Mouse (Mus musculus): ENCODE data around the gene Scnn1a. TPM values are rescaled to one million over a fixed set of nuclear protein-coding genes. Genes with fewer than 3 reads are reported as not detected.
A peak's percentile ranks its signal among the peaks of the same experiment; 100 is the strongest.

Gene Scnn1a
- polyA plus RNA-seq, 1 experiment from 2014 or later, result 0.44 TPM

DNA sequence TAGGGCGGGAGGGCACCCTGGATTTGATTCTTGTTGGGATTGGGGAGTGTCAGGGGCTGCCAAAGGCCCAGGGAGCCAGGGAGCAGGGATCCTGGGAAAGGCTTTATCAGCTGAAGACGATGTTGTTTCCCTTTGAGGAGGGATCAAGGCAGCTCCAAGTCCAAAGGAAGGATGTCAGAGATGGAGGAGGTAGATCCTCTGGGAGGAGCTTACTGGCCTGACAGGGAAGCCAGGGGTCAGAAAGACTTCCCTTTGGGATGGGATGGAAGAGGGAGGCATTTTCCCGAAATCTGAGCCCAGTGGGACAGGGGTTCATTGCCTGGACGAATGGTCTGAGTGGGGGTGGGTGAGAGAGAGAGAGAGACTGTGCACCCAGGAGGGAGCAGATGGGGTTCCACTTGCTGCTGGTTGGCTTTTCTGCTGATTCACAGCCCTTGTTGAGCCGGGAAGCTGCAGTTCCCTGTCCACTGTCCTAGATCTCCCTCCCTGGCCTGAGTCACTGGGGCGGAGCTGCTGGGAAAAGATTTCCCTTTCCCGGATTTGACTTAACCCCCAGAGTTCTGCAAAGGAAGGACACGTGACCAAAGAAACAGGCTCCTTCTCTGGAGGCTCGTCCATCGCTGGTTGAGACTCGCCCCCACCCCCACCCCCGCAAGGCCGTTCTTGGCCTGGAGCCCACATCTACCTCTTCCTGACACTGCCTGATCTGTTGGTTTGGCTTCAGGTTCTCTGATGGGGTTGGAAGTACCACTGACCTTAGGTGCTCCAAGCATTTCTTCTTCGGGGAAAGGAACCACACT lies 34.1 kb downstream of the Scnn1a start:
- Histone ChIP-seq H3K36me3 (no peaks in the 10 kb centered on the region), H3K9me3 (replicated peaks) (no peaks in the 10 kb centered on the region), H3K27ac (replicated peaks) (no peak overlapping the region), H3K9ac (replicated peaks) (no peak overlapping the region), H3K27me3 (replicated peaks) (no peaks in the 10 kb centered on the region), H3K4me1 (peaks cover 36% of the 10 kb centered on the region), H3K4me3 (replicated peaks) (no peak overlapping the region), H3K4me2 (peak overlapping the region; percentile 32)
- ATAC-seq (ENCODE audit: low FRiP score), result no peak
- 15% methylated on average over 14 of the region's 14 CpGs for WGBS

DNA sequence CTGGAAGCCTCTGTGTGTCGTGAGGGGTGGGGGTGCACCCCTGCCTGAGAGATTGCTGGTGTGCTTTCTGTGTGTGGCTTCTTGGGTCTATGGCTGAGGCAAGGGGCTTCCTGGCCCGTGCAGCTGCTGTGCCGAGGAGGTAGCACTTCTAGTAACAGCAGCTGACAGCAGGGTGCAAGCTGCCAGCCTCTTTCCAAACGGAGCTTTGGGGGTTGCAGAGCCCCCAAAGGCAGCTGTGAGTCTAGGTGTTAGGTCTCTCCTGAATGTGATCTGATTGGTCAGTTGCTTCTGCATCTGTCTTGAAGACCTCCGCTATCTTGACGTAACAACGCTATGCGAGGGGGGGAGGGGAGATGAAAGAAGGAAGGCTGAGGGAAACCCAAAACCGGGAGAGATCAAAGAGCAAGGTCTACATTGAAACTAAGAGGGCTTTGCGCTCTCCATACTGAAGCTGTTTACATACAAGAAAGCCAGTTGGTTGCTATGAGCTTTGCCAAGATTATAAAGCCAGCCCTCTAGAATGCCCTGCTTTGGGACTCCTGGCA lies 34.8 kb downstream of the Scnn1a start:
- H3K27me3 ChIP-seq (replicated peaks), result no peaks in the 10 kb centered on the region
- H3K4me2 ChIP-seq, result peak overlapping the region; percentile 32
- H3K9ac ChIP-seq (replicated peaks), result no peak overlapping the region
- H3K36me3 ChIP-seq, result no peaks in the 10 kb centered on the region
- ATAC-seq (ENCODE audit: low FRiP score), result no peak
- H3K9me3 ChIP-seq (replicated peaks), result no peaks in the 10 kb centered on the region
- H3K4me1 ChIP-seq, result peaks cover 31% of the 10 kb centered on the region
- no peak overlapping the region for H3K27ac ChIP-seq (replicated peaks)
- WGBS, result 7% methylated on average over 10 of the region's 10 CpGs
- H3K4me3 ChIP-seq (replicated peaks), result no peak overlapping the region

DNA sequence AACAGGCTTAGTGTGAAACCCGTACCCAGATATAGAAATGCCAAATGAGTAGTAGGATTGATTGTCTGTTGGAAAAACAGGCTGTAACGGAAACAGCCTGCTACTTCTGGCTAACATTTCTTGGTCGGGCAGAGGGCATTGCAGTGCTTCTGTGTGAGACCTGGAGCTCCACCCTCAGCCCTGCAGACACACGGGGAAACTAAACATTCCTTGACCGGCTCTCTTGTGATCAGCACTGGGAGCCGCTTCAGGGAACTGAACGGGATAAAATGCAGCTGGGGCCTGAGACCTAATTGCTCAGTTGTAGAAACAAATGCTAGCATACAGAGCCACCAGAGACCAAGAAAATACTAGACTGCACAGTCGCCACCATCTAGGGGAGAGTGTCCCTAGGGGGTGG lies 35.8 kb downstream of the Scnn1a start:
- Histone ChIP-seq H3K4me3 (replicated peaks) (no peak overlapping the region), H3K4me2 (no peak overlapping the region), H3K27ac (replicated peaks) (no peak overlapping the region), H3K27me3 (replicated peaks) (0 out of 2 replicates have a peak, but pooled peaks cover 6% of the 10 kb centered on the region), H3K9me3 (replicated peaks) (no peaks in the 10 kb centered on the region), H3K36me3 (no peaks in the 10 kb centered on the region), H3K9ac (replicated peaks) (no peak overlapping the region), H3K4me1 (peaks cover 35% of the 10 kb centered on the region)
- ATAC-seq (ENCODE audit: low FRiP score), result no peak
- WGBS, result 28% methylated on average over 8 of the region's 8 CpGs

DNA sequence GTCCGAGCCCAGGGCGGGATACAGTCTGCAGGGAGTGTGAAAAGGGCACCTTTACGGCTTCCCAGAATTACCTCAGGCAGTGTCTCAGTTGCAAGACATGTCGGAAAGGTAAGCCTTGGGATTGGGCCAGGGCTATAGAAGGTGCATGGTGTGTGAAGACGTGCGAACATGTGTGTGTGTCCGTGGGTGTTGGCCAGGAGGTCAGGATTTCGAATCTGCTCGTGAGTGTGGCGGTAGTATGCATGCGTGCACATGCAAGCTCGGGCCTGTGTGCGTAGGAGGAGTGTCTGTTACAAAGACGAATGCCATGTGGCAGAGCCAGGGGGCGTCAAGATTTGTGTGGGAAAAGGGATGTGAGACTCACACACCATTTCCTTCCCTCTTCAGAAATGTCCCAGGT lies 36.9 kb downstream of the Scnn1a start:
- Histone ChIP-seq H3K4me1 (peaks cover 35% of the 10 kb centered on the region), H3K36me3 (no peaks in the 10 kb centered on the region), H3K4me2 (no peak overlapping the region), H3K9me3 (replicated peaks) (no peaks in the 10 kb centered on the region), H3K4me3 (replicated peaks) (no peak overlapping the region), H3K27ac (replicated peaks) (no peak overlapping the region), H3K9ac (replicated peaks) (no peak overlapping the region), H3K27me3 (replicated peaks) (peaks cover 12% of the 10 kb centered on the region)
- no peak for ATAC-seq (ENCODE audit: low FRiP score)
- whole genome bisulfite sequencing, result 91% methylated on average over 15 of the region's 15 CpGs

DNA sequence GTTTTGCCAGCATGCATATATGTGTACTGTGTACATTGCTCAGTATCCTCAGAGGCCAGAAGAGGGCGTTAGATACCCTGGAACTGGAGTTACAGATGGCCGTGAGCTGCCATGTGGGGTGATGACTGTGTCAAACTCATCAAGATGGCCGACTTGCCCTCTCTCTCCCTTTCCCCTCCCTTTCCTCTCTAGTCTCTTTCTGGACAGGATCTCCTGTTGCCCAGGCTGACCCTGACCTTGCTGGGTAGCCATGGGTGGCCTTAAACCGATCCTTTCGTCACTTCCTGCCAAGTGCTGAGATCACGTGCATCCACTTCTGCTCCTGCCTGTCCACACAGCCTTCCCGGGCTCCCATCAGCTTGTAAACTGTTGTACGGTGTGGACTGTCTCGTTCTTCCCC lies 39.5 kb downstream of the Scnn1a start:
- ATAC-seq (ENCODE audit: low FRiP score), result no peak
- Histone ChIP-seq H3K27ac (replicated peaks) (no peak overlapping the region), H3K4me2 (no peak overlapping the region), H3K4me1 (peaks cover 39% of the 10 kb centered on the region), H3K36me3 (no peaks in the 10 kb centered on the region), H3K27me3 (replicated peaks) (peaks cover 38% of the 10 kb centered on the region), H3K9ac (replicated peaks) (no peak overlapping the region), H3K4me3 (replicated peaks) (no peak overlapping the region), H3K9me3 (replicated peaks) (no peaks in the 10 kb centered on the region)
- WGBS, result 63% methylated on average over 9 of the region's 9 CpGs

- peaks cover 30% of the 10 kb centered on the region for H3K4me1 ChIP-seq
- no peak overlapping the region for H3K9ac ChIP-seq (replicated peaks)
- H3K4me2 ChIP-seq, result peak overlapping the region; percentile 59
- H3K36me3 ChIP-seq, result no peaks in the 10 kb centered on the region
- no peak overlapping the region; the same call in 1 of the 2 replicates for H3K4me3 ChIP-seq (replicated peaks)
- ATAC-seq (ENCODE audit: low FRiP score), result 0 out of 2 replicates have a peak, but pooled peaks have one; percentile 1
- H3K27ac ChIP-seq (replicated peaks), result no peak overlapping the region
- H3K27me3 ChIP-seq (replicated peaks), result peaks cover 40% of the 10 kb centered on the region
- WGBS, result 56% methylated on average over 9 of the region's 9 CpGs
- no peaks in the 10 kb centered on the region for H3K9me3 ChIP-seq (replicated peaks)
These were observed 40.4 kb downstream of the Scnn1a start for GRCm38 (mm10) chr6:125360846-125361245.

DNA sequence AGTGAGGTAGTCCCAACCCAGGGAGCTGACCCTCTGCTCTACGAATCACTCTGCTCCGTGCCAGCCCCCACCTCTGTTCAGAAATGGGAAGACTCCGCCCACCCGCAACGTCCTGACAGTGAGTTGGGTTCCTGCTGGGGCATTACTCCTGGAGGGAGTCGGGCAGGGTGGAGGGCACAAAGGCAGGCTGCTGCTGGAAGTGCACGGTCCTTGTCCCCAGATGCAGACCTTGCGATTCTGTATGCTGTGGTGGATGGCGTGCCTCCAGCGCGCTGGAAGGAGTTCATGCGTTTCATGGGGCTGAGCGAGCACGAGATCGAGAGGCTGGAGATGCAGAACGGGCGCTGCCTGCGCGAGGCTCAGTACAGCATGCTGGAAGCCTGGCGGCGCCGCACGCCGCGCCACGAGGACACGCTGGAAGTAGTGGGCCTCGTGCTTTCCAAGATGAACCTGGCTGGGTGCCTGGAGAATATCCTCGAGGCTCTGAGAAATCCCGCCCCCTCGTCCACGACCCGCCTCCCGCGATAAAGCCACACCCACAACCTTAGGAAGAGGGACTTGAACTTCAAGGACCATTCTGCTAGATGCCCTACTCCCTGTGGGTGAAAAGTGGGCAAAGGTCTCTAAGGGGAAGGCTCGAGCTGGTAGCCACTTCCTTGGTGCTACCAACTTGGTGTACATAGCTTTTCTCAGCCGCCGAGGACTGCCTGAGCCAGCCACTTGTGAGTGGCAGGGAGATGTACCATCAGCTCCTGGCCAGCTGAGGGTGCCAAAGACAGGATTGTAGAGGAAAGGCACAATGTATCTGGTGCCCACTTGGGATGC lies 41.2 kb downstream of the Scnn1a start:
- Histone ChIP-seq H3K9ac (replicated peaks) (0 out of 2 replicates have a peak overlapping the region, but pooled peaks have one; percentile 28), H3K9me3 (replicated peaks) (no peaks in the 10 kb centered on the region), H3K4me3 (replicated peaks) (peak overlapping the region; percentile 32), H3K4me1 (peaks cover 27% of the 10 kb centered on the region), H3K36me3 (no peaks in the 10 kb centered on the region), H3K27me3 (replicated peaks) (peaks cover 42% of the 10 kb centered on the region), H3K27ac (replicated peaks) (no peak overlapping the region), H3K4me2 (peak overlapping the region; percentile 59)
- peak; percentile 74; the same call in 1 of the 2 replicates for ATAC-seq (ENCODE audit: low FRiP score)
- 13% methylated on average over 38 of the region's 38 CpGs for WGBS

DNA sequence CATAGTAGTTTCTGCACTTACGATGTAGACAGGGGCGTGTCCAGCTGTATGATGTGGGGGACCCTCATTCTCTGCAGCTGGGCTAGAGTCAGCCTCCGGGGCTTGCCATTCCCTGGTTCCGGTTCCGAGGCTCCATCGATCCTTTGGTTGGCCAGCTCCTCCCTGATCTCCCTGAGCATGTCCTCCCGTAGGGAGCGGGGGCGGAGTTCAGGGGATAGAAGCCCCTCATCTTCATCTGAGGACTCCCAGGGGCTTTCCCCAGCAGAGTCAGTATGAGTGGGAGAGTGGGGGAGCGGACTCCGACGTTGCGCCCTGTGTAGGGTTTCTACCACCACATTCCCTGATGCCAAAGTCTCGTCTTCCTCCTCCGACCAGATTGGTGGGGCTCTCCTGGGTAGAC lies 42.6 kb downstream of the Scnn1a start:
- no peak overlapping the region for H3K9ac ChIP-seq (replicated peaks)
- peak overlapping the region; percentile 7; the same call in 1 of the 2 replicates for H3K4me3 ChIP-seq (replicated peaks)
- H3K9me3 ChIP-seq (replicated peaks), result no peaks in the 10 kb centered on the region
- peak overlapping the region; percentile 41 for H3K4me2 ChIP-seq
- ATAC-seq (ENCODE audit: low FRiP score), result no peak
- H3K4me1 ChIP-seq, result peaks cover 27% of the 10 kb centered on the region
- no peak overlapping the region for H3K27ac ChIP-seq (replicated peaks)
- no peaks in the 10 kb centered on the region for H3K36me3 ChIP-seq
- peaks cover 42% of the 10 kb centered on the region for H3K27me3 ChIP-seq (replicated peaks)
- 16% methylated on average over 15 of the region's 15 CpGs for WGBS

- peak overlapping the region; percentile 41 for H3K4me2 ChIP-seq
- peaks cover 42% of the 10 kb centered on the region for H3K27me3 ChIP-seq (replicated peaks)
- peak overlapping the region; percentile 7; the same call in 1 of the 2 replicates for H3K4me3 ChIP-seq (replicated peaks)
- H3K9ac ChIP-seq (replicated peaks), result no peak overlapping the region
- peaks cover 27% of the 10 kb centered on the region for H3K4me1 ChIP-seq
- H3K27ac ChIP-seq (replicated peaks), result no peak overlapping the region
- ATAC-seq (ENCODE audit: low FRiP score), result no peak
- no peaks in the 10 kb centered on the region for H3K9me3 ChIP-seq (replicated peaks)
- H3K36me3 ChIP-seq, result no peaks in the 10 kb centered on the region
- WGBS, result 9% methylated on average over 23 of the region's 23 CpGs
These were observed 43.2 kb downstream of the Scnn1a start for GRCm38 (mm10) chr6:125363451-125364242.

GRCm38 (mm10) chr6:125364448-125364847 lies 44.0 kb downstream of the Scnn1a start:
- Histone ChIP-seq H3K4me3 (replicated peaks) (no peak overlapping the region), H3K27ac (replicated peaks) (no peak overlapping the region), H3K4me1 (peaks cover 27% of the 10 kb centered on the region), H3K36me3 (no peaks in the 10 kb centered on the region), H3K9me3 (replicated peaks) (no peaks in the 10 kb centered on the region), H3K4me2 (no peak overlapping the region), H3K27me3 (replicated peaks) (peaks cover 42% of the 10 kb centered on the region), H3K9ac (replicated peaks) (no peak overlapping the region)
- 6% methylated on average over 8 of the region's 8 CpGs for WGBS
- ATAC-seq (ENCODE audit: low FRiP score), result no peak

DNA sequence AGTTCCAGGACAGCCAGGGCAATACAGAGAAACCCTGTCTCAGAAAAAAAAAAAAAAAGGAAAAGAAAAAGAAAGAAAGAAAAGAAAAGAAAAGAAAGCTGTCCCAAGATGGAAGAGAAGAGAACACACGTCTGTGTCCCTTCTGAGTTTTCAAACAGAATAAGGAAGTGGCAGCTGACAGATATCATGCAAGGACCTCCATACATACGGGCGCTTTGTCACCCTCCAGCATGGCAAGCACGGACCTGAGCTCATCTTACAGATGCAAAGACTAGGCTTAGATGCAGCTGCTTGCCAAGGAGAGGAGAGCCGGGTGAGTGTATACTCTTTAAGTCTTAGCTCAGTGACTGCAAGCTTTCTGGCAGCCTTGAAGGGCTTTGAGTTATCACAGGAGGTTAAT lies 45.1 kb downstream of the Scnn1a start:
- no peak overlapping the region for H3K4me2 ChIP-seq
- H3K4me3 ChIP-seq (replicated peaks), result no peak overlapping the region
- H3K4me1 ChIP-seq, result peaks cover 27% of the 10 kb centered on the region
- H3K27me3 ChIP-seq (replicated peaks), result peaks cover 42% of the 10 kb centered on the region
- no peak for ATAC-seq (ENCODE audit: low FRiP score)
- H3K9ac ChIP-seq (replicated peaks), result no peak overlapping the region
- WGBS, result 86% methylated on average over 5 of the region's 5 CpGs
- H3K36me3 ChIP-seq, result no peaks in the 10 kb centered on the region
- no peaks in the 10 kb centered on the region for H3K9me3 ChIP-seq (replicated peaks)
- no peak overlapping the region for H3K27ac ChIP-seq (replicated peaks)

All from neural tube, embryonic 15.5 days (tissue).